Mouse (Mus musculus): ENCODE results near the gene Rbpjl.

Gene Rbpjl

DNA sequence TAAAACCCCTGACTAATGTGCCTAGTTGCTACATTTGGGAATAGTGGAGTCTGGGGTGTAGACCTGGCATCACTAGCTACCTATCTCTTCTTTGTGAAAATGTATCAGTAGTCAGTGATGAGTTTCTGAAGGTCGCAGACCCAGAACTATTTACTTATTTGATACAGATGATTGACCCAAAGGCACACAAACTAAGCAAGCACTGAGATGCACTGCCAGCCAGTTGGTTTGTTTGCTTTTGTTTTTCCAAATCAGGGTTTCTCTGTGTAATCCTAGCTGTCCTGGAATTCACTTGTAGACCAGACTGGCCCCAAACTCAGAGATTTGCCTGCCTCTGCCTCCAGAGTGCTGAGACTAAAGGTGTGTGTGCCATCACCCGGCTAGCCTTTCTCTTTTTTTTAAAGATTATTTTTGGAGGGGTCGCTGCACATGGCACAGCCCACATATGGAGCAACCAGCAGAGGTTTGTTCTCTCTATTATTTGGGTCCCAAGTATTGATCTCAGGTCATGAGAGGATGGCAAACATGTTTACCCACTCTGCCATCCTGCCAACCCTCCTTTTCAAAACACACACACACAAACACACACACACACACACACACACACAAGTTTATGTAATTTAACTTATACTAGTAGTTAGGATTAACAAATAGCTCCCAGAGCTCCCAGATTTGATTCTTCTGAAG is 42.6 kb downstream of the Rbpjl start:
- no peak for DNase-seq (ENCODE audit: low spot score)

GRCm38 (mm10) chr2:164446086-164446469 is 43.1 kb downstream of the Rbpjl start:
- no peak for DNase-seq (ENCODE audit: low spot score)

DNA sequence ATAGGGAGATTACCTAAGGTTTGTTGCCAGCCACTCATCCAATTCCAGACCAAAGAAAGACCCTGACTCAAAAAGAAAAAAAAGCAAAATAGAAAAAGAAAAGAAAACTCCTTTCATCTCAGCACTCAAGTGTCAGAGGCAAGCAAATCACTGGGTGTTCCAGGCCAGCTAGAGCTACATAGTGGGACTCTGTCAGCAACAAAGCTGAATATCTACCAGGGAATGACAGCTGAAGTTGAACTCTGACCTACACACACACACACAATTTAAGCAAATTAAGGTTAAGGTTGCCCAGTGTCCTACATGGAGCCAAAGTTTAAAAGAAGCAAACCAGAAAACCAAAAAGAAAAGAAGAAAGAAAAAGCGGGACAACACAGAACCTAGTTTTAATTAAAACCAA is 45.2 kb downstream of the Rbpjl start:
- DNase-seq (ENCODE audit: low spot score): no peak

- DNase-seq (ENCODE audit: low spot score): no peak
Observed at GRCm38 (mm10) chr2:164448921-164449320, 46.0 kb downstream of the Rbpjl start.

DNA sequence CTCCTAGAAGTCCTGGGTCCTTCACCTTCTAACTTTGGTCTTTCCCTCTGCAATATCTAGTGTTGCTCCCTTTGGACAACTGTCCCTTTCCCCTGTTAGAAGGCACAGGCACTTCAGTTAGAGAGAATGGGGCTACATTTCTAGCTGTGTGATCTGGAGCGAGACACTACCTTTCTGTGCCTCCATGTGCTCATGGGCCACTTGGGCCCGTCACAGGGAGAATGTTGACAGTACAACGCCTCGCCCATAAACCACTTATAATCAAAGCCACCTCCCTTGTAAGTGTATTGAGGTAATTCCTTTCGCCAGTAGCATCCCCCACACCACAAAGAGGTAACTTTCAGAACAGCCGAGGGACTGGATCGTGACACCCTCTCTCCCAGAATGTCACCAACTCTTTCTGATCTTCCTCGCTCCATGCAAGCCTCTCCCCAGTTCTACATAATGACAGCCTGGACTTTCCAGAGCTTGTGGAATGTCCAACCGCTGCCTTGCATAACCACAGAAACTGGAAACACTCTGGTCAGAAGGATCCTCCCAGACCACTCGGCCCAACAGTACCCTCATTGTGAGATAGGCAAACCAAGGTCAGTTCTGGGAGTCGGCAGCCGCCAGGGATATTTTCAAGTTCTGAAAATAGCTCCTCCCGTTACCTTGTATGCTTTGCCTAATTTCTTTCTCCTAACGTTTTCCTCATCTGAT is 46.6 kb downstream of the Rbpjl start:
- no peak for DNase-seq (ENCODE audit: low spot score)

DNA sequence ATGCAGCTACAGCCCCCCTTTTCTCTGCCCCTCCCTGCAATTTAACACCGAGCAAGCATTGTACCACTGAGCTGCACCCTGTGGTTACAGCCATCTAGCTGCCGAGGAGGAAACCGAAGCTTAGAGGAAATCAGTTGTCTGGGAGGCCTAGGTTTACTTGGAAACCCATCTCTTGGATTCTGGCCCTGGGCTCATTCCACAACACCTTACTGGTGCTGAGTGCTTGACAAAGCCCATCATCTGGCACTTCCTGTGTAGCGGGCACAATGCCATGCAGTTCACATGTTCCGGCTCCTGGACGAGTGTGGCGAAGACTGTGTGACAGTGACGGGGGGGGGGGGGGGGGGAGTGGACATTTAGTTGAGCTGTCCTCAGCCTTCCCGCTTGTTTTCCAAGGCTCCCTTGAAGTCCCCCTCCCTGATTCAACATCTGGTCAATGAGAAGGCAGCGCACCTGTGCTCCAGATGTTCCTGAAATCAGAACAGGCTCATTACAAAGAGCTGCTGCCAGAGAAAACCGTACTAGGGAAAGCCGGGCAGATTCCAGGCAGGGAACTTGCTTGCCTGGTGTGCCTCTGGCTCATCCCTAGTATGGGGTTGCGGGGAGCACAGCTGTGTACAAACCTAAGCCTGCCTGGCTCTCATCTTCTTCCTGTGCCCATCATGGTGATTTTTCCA is 49.2 kb downstream of the Rbpjl start:
- no peak for DNase-seq (ENCODE audit: low spot score)

GRCm38 (mm10) chr2:164453047-164453757 is 50.3 kb downstream of the Rbpjl start:
- DNase-seq (ENCODE audit: low spot score): no peak

- no peak for DNase-seq (ENCODE audit: low spot score)
Observed at GRCm38 (mm10) chr2:164453887-164454500, 51.1 kb downstream of the Rbpjl start.

DNA sequence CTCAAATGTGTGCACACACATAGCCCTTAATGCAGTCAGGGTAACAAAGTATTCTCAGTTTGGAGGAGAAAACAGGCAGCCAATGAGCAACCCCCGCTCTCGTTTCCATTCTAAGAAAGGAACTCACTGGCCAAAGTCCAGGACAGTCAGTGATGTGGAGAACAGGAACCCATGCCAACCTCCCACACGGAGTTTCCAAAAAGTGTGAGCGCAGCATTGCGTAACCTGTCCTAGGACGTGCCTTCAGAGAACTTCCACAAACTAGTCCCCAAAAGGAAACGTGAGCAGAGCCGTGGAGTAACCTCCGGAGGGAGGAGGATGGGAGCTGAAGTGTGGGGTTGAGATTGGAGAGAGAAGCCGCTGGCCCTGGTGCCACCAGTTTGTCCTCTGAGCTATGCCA is 51.9 kb downstream of the Rbpjl start:
- DNase-seq (ENCODE audit: low spot score): peak; percentile 81

DNA sequence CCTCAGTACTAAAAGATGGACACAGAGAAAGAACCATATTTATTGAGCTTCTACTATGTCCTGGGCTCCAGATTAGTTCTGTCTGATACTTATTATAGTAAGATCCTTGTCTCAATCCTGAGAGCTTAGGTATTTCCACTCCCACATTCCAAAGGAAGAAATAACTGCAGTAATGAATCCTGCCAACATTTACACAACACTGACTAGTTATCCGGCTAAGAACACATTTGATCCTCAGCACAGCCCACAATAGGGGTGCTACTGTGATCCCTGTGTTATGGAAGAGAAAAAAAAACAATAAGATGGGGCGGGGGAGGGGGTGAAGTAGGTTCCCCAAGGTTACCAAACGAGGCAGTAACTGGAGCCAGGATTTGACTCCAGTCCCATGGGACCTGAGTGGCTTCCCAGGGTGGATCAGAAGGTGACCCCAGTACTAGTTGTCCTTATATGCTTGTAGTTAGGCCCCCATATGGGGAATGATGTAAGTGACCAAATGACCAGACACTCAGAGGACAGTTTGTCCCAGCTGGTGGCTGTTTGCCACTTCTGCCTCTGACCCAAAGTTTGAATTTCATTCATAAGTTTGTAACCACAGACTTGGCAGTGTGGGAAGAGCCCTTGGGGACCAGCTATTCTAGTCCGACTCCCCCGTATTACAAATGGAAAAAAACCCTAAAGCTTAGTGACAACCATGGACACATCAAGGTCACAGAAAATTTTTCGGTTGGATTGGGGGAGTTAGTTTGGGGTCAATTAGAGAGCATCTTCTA is 52.7 kb downstream of the Rbpjl start:
- DNase-seq (ENCODE audit: low spot score): no peak

DNA sequence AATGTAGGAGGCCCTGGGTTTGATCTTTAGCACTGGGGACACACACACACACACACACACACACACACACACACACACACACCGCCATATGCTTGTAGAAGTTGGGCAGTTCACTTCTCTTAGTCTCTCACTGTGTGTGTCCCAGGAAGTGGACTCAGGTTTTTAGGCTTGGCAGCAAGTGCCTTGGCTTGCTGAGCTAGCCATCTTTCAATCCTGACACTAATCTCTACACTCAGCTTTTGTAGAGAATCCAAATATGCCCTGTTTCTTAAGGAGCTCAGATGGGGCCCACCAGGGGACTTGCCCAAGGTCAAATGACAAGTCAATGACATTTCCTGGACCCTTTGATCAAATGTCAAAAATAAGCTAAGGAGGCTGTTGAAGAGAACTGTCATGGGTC is 53.5 kb downstream of the Rbpjl start:
- DNase-seq (ENCODE audit: low spot score): no peak

DNA sequence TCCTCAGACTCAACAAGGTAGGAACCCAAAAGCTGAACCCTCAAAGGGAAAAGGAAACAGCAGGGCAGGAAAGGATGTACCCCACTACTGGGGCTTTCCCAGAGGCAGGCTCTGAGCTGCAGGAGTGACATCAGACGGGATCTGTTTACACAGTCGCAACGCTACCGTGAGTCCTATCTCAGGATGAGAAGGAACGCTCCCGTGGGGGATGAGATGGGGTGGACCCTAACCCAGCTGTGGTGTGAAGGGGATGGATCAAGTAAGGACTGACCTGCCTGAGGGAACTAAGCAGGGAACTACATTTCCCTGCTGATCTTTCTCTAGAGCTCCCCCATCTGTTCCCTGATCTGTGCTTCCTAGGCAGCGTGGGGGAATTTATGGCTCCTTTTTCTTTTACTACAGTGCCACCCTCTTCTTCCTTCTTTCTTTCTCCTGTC is 53.9 kb downstream of the Rbpjl start, which contains the start of gene Sys1:
Gene Sys1, plus strand, starts transcription at position 101 of the 437 bp plus-strand sequence.
- peak; percentile 53 for DNase-seq (ENCODE audit: low spot score)

GRCm38 (mm10) chr2:164457942-164458341 is 55.0 kb downstream of the Rbpjl start:
- no peak for DNase-seq (ENCODE audit: low spot score)

DNA sequence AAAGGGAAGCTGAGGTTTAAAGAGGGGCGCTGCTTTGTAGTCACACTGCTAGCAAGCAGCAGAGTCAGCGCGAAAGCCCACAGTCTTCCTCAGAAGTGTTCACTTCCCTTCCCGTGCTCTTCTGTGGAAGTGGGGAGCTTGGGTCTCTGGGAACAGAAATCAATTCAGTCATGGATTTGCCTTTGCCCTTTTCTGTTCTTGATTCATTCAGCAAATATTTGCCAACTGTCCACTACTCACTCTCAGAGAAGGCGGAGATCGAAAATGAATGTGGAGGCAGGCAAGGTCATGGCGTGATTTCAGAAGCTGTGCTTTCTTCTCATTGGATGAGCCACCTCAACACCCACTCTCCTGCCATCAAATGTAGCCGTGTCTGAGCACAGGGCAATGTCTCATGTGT is 55.6 kb downstream of the Rbpjl start:
- DNase-seq (ENCODE audit: low spot score): no peak

DNA sequence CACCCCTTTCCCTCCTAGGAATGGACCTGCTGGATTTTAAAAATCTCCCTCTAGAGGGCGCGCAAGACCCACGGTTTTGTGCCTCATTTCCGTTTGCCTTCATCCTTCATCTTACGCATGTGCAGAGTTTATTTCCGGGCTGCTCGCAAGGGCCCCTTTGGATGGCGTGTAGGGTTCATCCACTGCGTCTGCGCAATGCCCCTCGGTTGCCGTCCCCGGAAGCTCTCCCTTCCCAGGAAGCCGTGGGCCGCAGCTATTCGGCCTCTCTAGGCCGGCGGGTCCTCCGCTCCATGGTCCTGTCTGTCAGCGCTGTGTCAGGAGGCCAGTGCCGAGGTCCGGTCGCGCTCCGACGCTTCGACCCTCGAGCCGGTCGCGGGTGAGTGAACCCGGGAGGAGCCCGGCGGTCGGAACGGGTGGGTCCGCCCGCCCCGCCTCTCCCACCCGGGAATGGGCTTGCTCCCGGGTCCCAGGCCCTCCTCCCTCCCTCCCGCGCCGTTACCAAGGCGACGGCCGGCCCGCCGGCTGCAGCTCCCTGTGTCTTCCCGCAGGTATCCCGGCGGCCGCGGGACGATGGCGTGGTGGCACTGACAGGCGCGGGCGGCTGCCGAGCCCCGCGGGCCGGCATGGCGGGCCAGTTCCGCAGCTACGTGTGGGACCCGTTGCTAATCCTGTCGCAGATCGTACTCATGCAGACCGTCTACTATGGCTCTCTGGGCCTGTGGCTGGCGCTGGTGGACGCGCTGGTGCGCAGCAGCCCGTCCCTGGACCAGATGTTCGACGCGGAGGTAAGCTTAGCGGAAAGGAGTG is 58.0 kb downstream of the Rbpjl start, which contains the start of gene Gm20458:
Gene Gm20458, plus strand, starts transcription at position 223 of the 807 bp plus-strand sequence.
- DNase-seq (ENCODE audit: low spot score): peak; percentile 97
